Mouse (Mus musculus): ENCODE measurements around the gene Ntmt1. TPM values are rescaled to one million over a fixed set of nuclear protein-coding genes. Genes with fewer than 3 reads are reported as not detected.

Ntmt1 gene
- total RNA-seq, 2 experiments from 2014 or later = 23.4 to 27.8 TPM

DNA sequence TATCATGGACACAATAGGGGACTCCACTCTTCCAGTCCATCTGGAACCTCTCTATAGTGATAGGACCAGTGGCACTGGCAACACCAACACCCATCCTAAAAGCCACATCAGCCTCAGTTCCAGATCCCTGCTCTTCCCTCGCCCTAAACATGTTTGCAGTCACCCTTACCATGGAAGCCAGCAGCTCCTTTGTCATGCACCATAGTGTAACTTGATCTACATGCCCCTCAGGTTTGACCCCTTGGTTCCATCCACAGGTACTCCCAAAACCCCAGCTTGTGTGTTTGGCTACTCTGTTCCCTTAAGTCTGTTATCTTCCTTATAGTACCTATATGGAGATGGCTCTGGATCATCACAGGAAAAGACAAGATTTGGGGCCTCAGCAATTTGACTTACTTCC is 8.8 kb downstream of the Ntmt1 start:
- intact Hi-C loops (cut with DNase I) = no loop called here
- DNase-seq = no peak

DNA sequence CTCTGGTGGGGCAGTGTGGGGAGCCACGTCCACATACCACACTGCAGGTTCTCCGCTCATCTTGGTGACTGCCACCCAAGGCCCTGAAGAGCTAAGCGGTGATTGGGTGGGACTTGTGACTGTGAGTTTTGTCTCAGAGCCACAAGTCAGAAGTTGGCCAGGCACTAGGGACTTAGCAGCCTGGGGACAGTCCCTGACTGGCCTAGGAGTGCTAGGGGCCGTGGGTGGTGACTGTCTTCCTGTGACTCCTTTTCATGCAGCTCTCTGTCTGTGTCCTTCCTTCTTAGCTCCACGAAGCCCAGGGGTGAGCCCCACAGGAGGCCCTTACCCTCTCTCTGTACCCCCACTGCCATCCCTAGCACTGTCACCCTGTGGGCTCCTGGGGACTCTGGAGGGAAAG is 12.2 kb downstream of the Ntmt1 start:
- intact Hi-C loops (cut with DNase I) = no loop called here

DNA sequence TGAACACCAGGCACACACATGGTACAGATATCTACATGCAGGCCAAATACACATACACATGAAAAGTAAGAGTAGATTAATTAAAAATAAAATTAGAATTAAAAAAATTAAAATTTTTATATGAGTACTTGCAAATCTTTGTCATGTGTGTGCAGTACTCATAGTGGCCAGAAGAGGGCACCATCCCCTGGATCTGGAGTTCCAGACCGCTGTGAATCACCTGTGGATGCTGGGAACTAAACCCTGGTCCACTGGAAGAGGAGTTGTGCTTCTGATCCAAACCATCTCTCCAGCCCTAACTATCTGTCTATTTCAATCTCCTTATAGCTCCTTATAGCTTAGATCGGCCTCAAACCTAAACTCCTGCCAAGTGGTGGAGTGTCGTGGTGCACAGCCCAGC is 13.4 kb downstream of the Ntmt1 start:
- intact Hi-C loops (cut with DNase I) = no loop called here
- no peak for DNase-seq

More for the DNA sequence above, 12.2 kb downstream of the Ntmt1 start:
- DNase-seq = no peak

DNA sequence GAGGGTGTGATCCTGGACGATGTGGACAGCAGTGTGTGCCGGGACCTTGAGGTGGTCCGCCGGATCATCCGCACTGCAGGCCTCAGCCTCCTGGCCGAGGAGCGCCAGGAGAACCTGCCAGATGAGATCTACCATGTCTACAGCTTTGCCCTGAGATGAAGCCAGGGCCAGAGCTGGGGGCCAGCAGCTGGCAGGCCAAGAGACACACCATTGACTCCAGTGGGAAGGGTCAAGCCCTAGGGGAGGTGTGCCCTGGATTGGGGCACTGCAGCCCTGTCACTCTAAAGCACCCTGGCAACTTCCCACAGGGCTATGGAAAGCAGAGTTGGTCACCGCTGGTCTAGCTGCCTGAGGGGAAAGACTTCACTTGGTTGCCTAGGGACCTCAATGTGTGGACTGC is 14.8 kb downstream of the Ntmt1 start:
- intact Hi-C loops (cut with DNase I) = no loop called here
- no peak for DNase-seq

DNA sequence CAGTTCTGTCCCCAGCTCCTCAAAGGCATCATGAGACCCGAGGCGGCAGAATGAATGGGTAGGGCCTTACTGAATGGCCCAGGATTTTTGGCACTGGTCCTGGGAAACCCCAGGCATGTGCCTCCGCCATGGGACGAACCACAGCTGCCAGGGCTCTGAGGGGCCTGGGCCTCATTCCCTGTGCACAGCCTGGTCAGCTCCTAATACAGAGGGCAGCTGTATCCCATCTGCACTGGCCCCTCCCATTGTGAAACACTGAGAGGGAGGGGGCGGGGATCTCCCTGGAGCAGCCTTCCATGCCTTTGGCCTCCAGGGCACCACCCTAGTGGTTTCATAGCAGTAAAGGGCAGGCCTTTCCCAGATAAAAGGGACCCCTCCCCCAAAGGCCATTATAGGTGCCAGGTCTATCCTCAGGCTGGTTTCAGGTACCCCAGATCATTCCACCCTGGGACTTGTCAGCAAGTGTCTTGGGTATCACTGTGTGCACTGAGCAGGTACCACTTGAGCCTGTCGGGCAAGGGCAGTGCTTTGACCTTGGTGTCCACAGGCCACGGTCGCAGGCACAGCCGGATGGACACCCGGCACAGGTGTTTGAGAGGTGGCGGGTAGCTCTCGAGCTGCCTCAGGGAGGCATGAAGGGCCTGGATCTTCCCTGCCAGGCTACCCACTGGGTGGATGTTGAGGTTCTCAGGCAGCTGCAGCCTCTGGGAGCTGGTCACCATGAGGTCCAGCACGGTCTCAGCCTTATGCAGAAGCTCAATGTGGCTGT is 15.9 kb downstream of the Ntmt1 start:
- DNase-seq = peak; percentile 28 to 30
- intact Hi-C loops (cut with DNase I) = no loop called here

DNA sequence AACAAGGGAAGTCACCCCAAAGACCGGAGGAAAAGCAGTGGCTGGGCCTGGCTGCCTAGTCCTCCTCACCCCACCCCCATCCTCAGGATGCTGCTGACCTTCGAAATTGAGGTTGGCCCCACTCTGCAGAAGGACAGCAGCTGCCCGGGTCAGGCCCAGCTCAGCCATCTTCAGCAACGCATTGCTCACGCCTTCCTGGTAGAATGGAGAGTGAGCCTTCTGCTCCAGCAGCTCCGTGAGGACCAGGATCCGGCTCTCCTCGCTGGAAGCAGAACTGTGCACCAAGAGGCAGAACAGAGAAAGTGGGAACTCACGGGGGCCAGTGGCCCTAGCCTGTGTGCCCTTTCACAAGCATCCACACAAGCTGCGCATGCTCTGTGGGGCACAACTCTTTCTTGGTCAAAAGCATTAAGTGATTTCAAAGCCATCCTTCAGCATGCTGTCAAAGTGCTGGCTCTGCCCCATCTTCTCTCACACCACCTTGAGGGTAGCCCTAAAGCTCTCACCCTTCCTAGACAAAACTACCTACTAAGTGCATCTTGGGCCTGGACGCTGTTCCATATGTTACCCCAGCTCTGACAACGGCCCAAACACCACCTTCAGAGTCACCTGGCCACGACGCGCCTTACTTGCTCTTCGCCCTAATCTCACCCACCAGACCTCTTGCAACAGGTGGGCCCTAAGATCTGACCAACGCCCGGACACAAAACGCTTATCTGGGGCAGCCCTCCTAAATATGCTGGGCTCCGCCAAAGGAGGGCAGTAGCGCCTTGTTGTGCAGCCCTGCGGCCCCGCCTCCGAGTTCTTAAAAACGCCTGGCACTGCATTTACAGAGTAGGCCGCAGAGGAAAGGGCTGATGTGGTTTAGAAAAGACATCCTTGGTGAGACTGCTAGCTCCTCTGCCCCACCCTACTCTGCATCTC is 19.5 kb downstream of the Ntmt1 start:
- DNase-seq = peak in 1 of 2 experiments; percentile 35
- intact Hi-C loops (cut with DNase I) = loop anchor here (5.0 kb wide), 1 partner anchor 105 kb away; no protein-coding TSS in a partner anchor

DNA sequence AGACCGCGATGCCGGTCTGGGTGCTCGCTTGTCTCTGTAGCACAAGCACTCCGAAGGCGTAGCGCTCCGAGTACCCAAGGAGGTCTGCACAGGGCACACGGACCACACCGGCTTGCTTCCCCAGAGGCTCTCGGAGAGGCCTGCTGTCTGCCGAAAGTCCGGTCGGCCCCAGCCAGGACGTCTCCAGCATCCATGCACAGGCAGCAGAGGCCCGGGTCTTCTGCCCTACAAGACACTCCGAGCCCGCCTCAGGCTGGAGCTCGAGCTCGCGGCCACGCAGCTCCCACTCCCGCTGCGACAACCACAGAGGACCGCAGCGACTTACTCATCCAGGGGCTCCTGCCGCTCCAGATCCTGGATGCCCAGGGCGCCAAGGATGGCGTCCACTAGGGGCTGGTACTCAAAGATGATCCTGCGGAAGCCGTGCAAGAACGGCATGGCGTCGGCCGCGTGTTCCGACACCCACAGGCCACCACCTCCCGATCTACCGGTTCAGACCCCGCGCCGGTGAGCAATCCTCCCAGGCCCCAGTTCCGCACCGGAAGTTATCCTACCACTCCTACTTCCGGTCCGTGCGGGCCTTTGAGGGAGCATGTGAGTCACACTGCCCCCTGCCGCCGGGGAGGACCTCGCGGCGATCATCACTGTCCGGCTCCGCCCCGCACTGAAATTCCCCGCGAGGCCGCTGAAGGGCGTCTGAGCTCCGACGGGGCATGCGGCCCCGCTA is 20.3 kb downstream of the Ntmt1 start:
- intact Hi-C loops (cut with DNase I) = loop anchor here (5.0 kb wide), 1 partner anchor 104 kb away; no protein-coding TSS in a partner anchor
- DNase-seq = peak; percentile 97 to 99

DNA sequence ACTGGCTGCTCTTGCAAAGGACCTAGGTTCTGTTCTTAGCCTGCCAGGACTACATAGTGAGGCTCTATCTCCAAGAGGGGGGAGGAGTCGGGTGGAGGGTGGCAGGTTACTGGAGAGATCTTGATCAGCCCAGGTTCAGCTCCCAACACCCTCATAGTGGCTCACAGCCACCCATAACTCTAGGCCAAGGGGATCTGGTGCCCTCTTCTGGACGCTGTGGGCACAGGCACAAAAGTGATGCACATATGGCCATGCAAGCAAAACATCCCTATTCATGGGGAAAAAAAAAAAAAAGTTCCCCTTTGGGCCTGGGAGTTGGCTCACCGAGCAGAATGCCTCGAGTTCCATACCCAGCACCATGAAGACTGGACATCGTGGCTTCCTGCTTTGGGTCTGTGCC is 21.7 kb downstream of the Ntmt1 start:
- intact Hi-C loops (cut with DNase I) = loop anchor here (5.0 kb wide), 1 partner anchor 103 kb away; no protein-coding TSS in a partner anchor
- peak in 1 of 2 experiments; percentile 34 for DNase-seq

DNA sequence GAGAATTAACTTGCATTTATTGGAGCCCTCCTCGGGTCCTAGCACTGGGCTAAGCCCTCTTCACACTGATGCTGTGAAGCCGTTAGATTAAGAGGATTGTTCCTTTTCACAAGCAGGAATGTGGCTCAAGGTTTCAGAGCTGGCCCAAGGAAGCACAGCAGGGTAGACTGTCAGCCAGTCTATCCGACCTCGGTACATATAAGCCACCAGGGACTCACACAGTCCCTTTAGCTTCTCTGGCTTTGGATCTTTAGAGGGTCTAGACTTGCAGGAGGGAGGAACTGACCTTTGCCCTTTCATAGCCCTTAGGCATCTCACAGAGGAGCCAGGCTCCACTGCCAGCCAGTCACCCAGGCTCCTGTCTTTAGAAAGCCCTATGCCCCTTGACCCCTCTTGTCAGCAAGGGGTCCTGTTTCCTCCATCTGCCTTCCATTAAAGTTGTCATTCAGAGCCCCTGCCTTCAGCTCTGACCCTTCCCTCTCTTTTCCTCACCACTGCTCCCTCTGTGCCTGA is 22.7 kb downstream of the Ntmt1 start, which contains the start of gene Asb6:
TSS of gene Asb6 (minus strand) at position 51 of the 513 bp plus-strand sequence.
- intact Hi-C loops (cut with DNase I) = no loop called here
- no peak for DNase-seq

DNA sequence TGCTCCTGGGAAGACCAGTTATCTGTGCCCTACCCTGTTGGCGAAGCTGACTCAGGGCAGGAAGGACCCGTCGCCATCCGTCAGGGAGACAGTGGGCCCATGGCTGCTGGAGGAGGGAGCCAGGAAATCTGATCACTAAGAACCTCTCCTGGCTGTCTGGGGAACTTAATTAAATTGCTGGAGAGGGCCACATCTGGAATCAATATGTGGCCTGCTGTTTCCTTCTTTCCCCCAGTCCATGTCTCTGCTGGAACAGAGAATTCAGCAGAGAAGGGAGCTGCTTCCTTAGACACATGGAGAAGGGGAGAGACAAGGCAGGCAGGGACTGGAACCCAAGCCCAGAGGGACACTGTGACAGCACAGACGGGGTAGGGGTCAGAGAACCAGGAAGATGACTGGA is 26.0 kb downstream of the Ntmt1 start:
- no peak for DNase-seq
- intact Hi-C loops (cut with DNase I) = no loop called here

DNA sequence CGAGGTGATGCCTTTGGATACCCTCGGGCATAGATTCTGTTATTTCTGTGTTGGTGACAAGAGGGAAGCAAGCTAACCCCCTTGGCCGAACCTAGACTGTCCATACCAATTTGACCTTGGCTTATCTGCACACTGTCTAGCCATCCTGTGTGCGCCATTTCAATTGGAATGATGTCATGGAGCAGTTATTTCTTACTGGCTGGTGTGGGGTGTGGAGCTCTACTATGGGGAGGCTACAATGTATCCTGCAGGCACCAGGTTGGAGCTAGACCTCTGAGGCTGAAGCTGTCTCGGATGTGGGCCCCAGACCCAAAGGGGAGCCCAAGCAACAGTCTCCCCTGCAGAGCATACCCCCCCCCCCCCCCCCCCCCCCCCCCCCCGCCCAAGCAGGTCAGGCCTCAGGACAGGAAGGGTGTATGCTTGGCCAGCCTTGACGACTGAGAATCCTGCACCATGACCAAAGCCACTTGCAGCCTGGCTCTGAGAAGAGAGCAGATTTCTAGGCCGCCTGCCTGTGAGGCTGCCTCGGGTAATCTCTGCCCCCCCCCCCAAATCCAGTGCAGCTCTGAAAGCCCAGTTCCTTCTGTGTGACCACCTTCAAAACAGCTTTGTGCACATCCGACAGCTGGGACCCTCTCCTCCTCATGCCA is 26.9 kb downstream of the Ntmt1 start, which contains the start of gene Prrx2:
TSS of gene Prrx2 (plus strand) at position 600 of the 650 bp plus-strand sequence.
- no peak for DNase-seq
- intact Hi-C loops (cut with DNase I) = no loop called here

DNA sequence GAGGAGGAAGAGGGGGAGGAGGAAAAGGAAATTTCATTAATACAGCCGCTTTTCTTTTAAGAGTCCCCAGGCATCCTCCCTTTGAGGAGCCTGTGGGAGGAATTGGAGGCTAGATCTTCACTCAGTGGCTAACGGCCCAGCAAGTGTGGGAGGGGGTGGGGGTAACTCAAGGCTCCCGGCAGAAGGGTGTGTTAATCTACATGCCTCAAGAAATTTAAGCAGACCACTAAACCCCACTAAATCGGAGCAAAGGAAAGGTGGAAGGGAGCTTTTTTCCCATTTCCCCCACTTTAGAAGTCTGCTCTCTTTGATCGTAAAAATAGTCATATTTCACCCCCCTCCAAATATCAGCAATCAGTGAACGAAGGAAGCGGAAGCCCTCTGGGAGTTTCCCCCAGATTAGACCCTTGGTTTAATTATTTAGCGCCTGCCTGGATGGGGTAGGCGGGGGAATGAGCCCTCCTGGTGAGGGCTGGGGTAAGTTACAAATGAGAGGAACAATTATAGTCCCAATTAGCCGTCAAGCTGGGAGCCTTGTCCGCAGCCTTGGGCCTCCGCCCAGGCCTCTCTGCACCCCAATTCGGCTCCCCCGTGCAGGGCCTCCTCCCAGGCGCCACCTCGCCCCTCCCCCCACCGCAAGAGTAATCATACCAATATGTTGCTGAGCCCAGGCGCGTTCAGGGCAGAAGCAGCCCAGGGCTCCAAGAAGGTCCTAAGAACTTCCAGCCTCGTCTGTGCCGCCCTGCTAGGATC is 28.8 kb downstream of the Ntmt1 start:
- intact Hi-C loops (cut with DNase I) = no loop called here
- DNase-seq = no peak

DNA sequence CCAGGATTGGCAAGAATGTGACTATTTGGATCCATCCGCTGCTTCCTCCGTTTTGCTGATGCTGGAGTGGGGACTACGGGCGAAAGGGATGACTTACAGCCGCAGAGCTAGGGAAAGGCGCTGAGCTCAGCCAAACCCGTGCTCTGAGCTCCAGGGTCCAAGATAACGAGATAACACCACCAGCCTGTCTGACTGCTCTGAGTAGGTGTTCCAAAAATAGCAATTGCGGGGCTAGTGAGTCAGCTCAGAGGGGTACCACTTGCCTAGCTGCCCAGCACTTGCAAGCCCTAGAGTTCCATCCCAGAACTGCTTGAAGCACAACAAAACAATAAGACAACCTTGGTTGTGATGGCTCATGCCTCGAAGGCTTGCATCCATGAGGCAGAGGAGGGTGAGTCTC is 35.0 kb downstream of the Ntmt1 start:
- intact Hi-C loops (cut with DNase I) = no loop called here
- DNase-seq = no peak

DNA sequence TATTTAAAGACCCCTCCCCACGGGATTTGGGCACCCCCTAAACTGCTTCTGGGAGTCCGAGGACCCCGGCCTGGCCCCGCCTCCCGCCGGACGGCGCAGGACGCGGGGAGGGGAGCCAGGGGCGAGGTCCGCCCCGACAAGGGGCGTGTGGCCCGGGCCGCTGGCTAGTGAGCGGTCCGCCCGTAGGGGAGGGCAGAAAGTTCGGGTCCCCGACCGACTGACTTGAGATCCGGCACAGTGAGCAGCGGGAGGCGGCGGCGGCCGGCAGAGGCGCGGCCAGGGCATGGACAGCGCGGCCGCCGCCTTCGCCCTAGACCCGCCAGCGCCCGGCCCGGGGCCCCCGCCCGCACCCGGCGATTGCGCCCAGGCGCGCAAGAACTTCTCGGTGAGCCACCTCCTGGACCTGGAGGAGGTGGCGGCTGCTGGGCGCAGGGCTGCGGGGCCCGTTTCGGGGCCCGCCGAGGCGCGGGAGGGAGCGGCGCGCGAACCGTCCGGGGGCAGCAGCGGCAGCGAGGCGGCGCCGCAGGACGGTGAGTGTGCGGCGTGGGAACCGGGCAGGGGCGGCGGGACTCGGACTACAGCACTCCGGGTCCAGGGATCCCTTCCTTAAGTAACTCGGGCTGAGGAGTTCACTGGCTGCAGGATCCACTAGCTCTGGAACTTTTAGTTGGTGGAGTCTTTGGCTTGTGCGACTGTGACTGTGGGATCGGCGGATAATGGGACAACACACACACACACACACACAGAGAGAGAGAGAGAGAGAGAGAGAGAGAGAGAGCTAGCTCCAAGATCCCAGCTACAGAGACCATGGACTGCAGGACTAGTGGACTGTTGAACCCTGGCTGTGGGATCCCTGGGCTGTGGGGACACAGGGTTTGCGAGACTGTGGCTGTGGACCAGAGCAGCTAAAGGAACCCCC is 37.8 kb downstream of the Ntmt1 start:
- DNase-seq = peak; percentile 31 to 50
- intact Hi-C loops (cut with DNase I) = no loop called here

DNA sequence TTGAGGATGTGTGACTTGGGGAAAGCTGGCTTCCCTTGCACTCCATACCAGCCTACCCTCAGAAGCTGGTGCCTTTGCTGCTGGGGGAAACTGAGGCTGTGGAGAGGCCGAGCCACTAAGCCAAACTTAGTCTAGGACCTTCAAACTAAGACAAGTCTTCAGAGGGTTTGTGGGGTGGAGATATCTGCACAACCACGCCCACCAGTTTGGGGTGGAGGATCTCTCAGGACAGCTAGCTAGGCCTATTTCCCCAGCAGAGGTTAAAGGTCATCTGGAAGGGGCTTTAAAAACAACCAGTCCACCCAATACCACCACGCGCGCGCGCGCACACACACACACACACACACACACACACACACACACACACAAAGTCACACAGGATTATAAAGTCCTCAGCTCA is 38.6 kb downstream of the Ntmt1 start:
- intact Hi-C loops (cut with DNase I) = no loop called here
- DNase-seq = no peak

DNA sequence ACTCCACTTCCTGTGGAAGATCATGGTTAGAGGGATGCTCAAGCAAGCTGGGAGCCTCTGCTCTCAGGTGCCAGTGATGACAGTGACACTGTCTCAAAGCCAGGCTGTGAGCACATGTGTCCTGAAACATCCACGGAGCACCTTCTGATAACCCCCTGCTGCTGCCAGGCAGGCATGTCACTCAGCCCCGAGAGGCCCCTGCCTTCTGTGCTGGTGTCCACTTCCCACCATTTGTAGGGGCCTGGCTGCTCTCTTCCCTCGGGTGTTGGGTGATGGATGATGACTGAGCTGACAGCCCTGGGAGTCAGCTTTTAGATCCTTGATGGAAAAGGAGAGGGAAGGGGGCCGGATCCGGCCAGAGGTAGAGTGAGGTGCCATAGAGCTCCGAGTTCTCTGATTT is 39.1 kb downstream of the Ntmt1 start:
- intact Hi-C loops (cut with DNase I) = no loop called here
- no peak for DNase-seq

DNA sequence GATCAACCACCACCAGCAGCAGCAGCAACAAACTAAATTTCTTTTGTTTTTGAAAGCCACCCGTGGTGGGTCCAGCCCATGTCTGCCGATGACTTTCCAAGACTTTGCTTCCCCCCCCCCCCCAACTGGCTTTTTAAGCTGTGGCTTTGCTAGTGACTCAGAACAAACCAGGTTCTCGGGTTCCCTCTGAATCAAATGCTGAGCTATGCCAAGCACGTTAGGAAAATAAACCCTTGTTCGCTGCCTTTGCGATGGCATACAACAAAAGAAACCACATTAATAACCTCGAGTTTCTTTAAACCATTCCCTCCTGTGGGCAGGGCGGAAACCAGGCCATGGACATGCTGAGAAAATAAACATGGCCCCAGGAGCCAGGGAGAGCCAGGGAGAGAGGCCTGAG is 40.6 kb downstream of the Ntmt1 start:
- DNase-seq = no peak
- intact Hi-C loops (cut with DNase I) = no loop called here

DNA sequence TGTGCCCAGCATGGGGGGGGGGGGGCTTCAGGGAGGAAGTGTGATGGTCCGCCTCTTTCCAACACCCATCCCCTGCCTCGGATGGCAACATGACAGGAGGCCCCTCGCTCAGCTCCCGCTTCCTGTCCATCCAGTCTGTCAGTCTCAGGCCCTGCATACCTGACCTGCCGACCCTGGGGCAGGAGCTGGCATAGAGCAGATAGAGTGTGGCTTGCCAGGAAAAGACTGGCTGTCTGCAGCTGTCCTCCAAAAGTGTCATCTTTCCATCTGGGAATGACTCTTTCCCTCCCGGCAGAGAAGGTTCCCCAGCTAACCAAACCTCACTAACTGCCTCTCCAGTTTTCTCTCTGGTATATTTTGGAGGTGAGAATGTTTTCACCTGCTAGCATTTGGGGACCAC is 43.0 kb downstream of the Ntmt1 start:
- no peak for DNase-seq
- intact Hi-C loops (cut with DNase I) = no loop called here

Measured in heart, postnatal 36 days (tissue).